12 mouse cellular contexts compared by ENCODE assay signal in genomic region chr15:101472952-101473528, GRCm38 (mm10). TPM values are rescaled to one million over a fixed set of nuclear protein-coding genes. Genes with fewer than 3 reads are reported as not detected.
DNase-seq lines count a peak whose midpoint lies in the region; ATAC-seq and TF ChIP-seq lines count a peak whose summit lies in the region.
"Had no signal": no experiment of that assay in that cellular context is flagged by ENCODE, and none has a peak within 500 bp of the region (broad histone marks: within the 10 kb centered on the region; RNA-seq: fewer than 3 reads in every experiment).

Krt86 (plus strand) TSS chr15:101473478.

- TF ChIP-seq POLR2A in MEL (IDR thresholded peaks at IDR 0.05; ENCODE audit: control insufficient read depth in 1 of 2, insufficient read depth in 1 of 2, low read depth in 1 of 2, low read length in 2 of 2, poor library complexity in 1 of 2), result no peak

- H3K4me1 ChIP-seq in liver, embryonic 12.5 days, result no peaks in the 10 kb centered on the region
- no peaks in the 10 kb centered on the region for H3K4me1 ChIP-seq in MEL (ENCODE audit: control insufficient read depth in 1 of 2, insufficient read depth in 2 of 2, low read length in 2 of 2)
- no peaks in the 10 kb centered on the region for H3K4me1 ChIP-seq in liver, embryonic 11.5 days (replicated peaks; ENCODE audit: control insufficient read depth, insufficient read depth, low read length)
- no peaks in the 10 kb centered on the region for H3K4me1 ChIP-seq in hindbrain, embryonic 13.5 days (replicated peaks)
- H3K4me1 ChIP-seq: stomach, embryonic 15.5 days had no signal

- TF ChIP-seq CTCF in MEL (IDR thresholded peaks at IDR 0.05 in 2 of 3, conservative IDR thresholded peaks at IDR 0.05 in 1 of 3; ENCODE audit: control insufficient read depth in 1 of 3, insufficient read depth in 1 of 3, low read depth in 2 of 3, low read length in 3 of 3, poor library complexity in 1 of 3, severe bottlenecking in 1 of 3), result no peak
- no peak for TF ChIP-seq CTCF in layer of hippocampus, adult 2 months (conservative IDR thresholded peaks at IDR 0.05)

- no peak within 1 kb of the TSS for H3K9ac ChIP-seq in liver, embryonic 12.5 days
- H3K9ac ChIP-seq in MEL (ENCODE audit: control insufficient read depth, low read depth, low read length, poor library complexity, severe bottlenecking), result no peak within 1 kb of the TSS
- H3K9ac ChIP-seq in liver, embryonic 11.5 days (ENCODE audit: low read depth, low read length), result no peak within 1 kb of the TSS
- H3K9ac ChIP-seq in hindbrain, embryonic 13.5 days, result no peak within 1 kb of the TSS
- H3K9ac ChIP-seq: stomach, embryonic 15.5 days had no signal

- DNase-seq in liver (peak; percentile 24), MEL (ENCODE audit: low read depth, low spot score) (peak; percentile 55)
- peak; percentile 18 to 22 for DNase-seq in adrenal gland, postnatal 4 days (ENCODE audit: low spot score in 2 of 2)
- DNase-seq in liver, embryonic 11.5 days (ENCODE audit: low spot score), result peak; percentile 48
- no peak for DNase-seq in layer of hippocampus, adult 2 months (ENCODE audit: low spot score in 2 of 2)
- DNase-seq in frontal cortex, postnatal 14 days (ENCODE audit: low spot score in 2 of 2), result no peak
- DNase-seq: layer of hippocampus, adult 9-11 months had no signal

- no peak for ATAC-seq in liver, embryonic 12.5 days
- no peak for ATAC-seq in liver, embryonic 11.5 days (replicated peaks; ENCODE audit: low FRiP score)
- no peak for ATAC-seq in hindbrain, embryonic 13.5 days (ENCODE audit: low FRiP score)
- ATAC-seq: midbrain, embryonic 16.5 days had no signal

- 0 out of 2 replicates have a peak, but pooled peaks cover 6% of the 10 kb centered on the region for H3K27me3 ChIP-seq in liver, embryonic 12.5 days (replicated peaks)
- no peaks in the 10 kb centered on the region for H3K27me3 ChIP-seq in MEL (ENCODE audit: control insufficient read depth in 1 of 2, insufficient read depth in 2 of 2, low read length in 2 of 2)
- H3K27me3 ChIP-seq in liver, embryonic 11.5 days (replicated peaks; ENCODE audit: control insufficient read depth, insufficient read depth, low read length), result 0 out of 2 replicates have a peak, but pooled peaks cover 4% of the 10 kb centered on the region
- 0 out of 2 replicates have a peak, but pooled peaks cover 7% of the 10 kb centered on the region for H3K27me3 ChIP-seq in hindbrain, embryonic 13.5 days
- H3K27me3 ChIP-seq: stomach, embryonic 15.5 days had no signal

- H3K4me2 ChIP-seq in liver, embryonic 12.5 days, result no peak within 1 kb of the TSS
- no peak within 1 kb of the TSS for H3K4me2 ChIP-seq in liver, embryonic 11.5 days
- no peak within 1 kb of the TSS for H3K4me2 ChIP-seq in hindbrain, embryonic 13.5 days
- H3K4me2 ChIP-seq: stomach, embryonic 15.5 days had no signal

- H3K4me3 ChIP-seq in liver, embryonic 12.5 days, result no peak within 1 kb of the TSS
- no peak within 1 kb of the TSS for H3K4me3 ChIP-seq in MEL (ENCODE audit: control insufficient read depth in 1 of 2, insufficient read depth in 1 of 2, low read depth in 2 of 2, low read length in 2 of 2)
- no peak within 1 kb of the TSS for H3K4me3 ChIP-seq in liver, embryonic 11.5 days (ENCODE audit: low read depth, low read length)
- H3K4me3 ChIP-seq in layer of hippocampus, adult 2 months, result no peak within 1 kb of the TSS
- no peak within 1 kb of the TSS for H3K4me3 ChIP-seq in hindbrain, embryonic 13.5 days
- H3K4me3 ChIP-seq: stomach, embryonic 15.5 days had no signal

- TF ChIP-seq RAD21 in MEL (IDR thresholded peaks at IDR 0.05; ENCODE audit: low read depth, low read length), result no peak

- no peaks in the 10 kb centered on the region for H3K79me2 ChIP-seq in MEL (ENCODE audit: control insufficient read depth, insufficient read depth, low read length, poor library complexity)

- WGBS in liver, embryonic 12.5 days (ENCODE audit: insufficient replicate concordance), result 20% methylated on average over 10 of the region's 10 CpGs
- WGBS in liver, embryonic 11.5 days, result 23% methylated on average over 10 of the region's 10 CpGs
- WGBS in hindbrain, embryonic 13.5 days, result 42% methylated on average over 10 of the region's 10 CpGs

- no peak for TF ChIP-seq EP300 in MEL (IDR thresholded peaks at IDR 0.05; ENCODE audit: low read depth in 1 of 2, low read length in 2 of 2)

- no peak within 1 kb of the TSS for H3K27ac ChIP-seq in liver, embryonic 12.5 days
- H3K27ac ChIP-seq in MEL (ENCODE audit: control insufficient read depth, low read depth, low read length), result no peak within 1 kb of the TSS
- no peak within 1 kb of the TSS for H3K27ac ChIP-seq in liver, embryonic 11.5 days (ENCODE audit: low read depth, low read length)
- no peak within 1 kb of the TSS for H3K27ac ChIP-seq in layer of hippocampus, adult 2 months
- H3K27ac ChIP-seq in hindbrain, embryonic 13.5 days, result no peak within 1 kb of the TSS
- H3K27ac ChIP-seq: stomach, embryonic 15.5 days had no signal

- H3K36me3 ChIP-seq in liver, embryonic 12.5 days, result no peaks in the 10 kb centered on the region
- no peaks in the 10 kb centered on the region for H3K36me3 ChIP-seq in MEL (ENCODE audit: control insufficient read depth in 1 of 2, insufficient read depth in 2 of 2, low read length in 2 of 2)
- no peaks in the 10 kb centered on the region for H3K36me3 ChIP-seq in liver, embryonic 11.5 days (ENCODE audit: control insufficient read depth, insufficient read depth, low read length)
- no peaks in the 10 kb centered on the region for H3K36me3 ChIP-seq in hindbrain, embryonic 13.5 days
- H3K36me3 ChIP-seq: stomach, embryonic 15.5 days had no signal

- H3K9me3 ChIP-seq in liver, embryonic 12.5 days (replicated peaks), result no peaks in the 10 kb centered on the region
- H3K9me3 ChIP-seq in MEL (replicated peaks; ENCODE audit: insufficient read depth, low read length), result no peaks in the 10 kb centered on the region
- no peaks in the 10 kb centered on the region for H3K9me3 ChIP-seq in liver, embryonic 11.5 days (ENCODE audit: control insufficient read depth, low read length)
- H3K9me3 ChIP-seq in hindbrain, embryonic 13.5 days, result no peaks in the 10 kb centered on the region
- H3K9me3 ChIP-seq: stomach, embryonic 15.5 days had no signal

TF ChIP-seq in MEL, 35 proteins besides CTCF, POLR2A, EP300 and RAD21:
- TF ChIP-seq ZNF384 (IDR thresholded peaks at IDR 0.05; ENCODE audit: low read depth, low read length), result peak; percentile 65
- no peak for TF ChIP-seq TBP (IDR thresholded peaks at IDR 0.05; ENCODE audit: low read depth, low read length)
TF ChIP-seq in MEL: peak in this region for 1.

RNA-seq across cellular contexts. Expression of gene Krt86, which starts in this region (rescaled TPM):
- polyA plus RNA-seq in liver, embryonic 12.5 days (2016; fragmentation: Nextera tagmentation; extraction: Ambion mirVana), result not detected in 2 replicates
- total RNA-seq in MEL (2012; rRNA removed), result not detected in 2 replicates
- polyA plus RNA-seq in MEL (2012; ENCODE audit: insufficient read depth in 1 of 2, insufficient read length in 2 of 2, low read depth in 1 of 2, low replicate concordance in 2 of 2, missing spikeins in 1 of 2), result not detected
- not detected for total RNA-seq in adrenal gland, postnatal 4 days (2021)
- not detected in 2 replicates for polyA plus RNA-seq in liver, embryonic 11.5 days (2014; fragmentation: Nextera tagmentation; extraction: Ambion mirVana)
- not detected for total RNA-seq in layer of hippocampus, adult 2 months (2021)
- not detected in 2 replicates for polyA plus RNA-seq in hindbrain, embryonic 13.5 days (2015; fragmentation: Nextera tagmentation; extraction: Ambion mirVana)
- total RNA-seq: adrenal gland, adult 18-20 months had no signal
- polyA plus RNA-seq: stomach, embryonic 15.5 days had no signal

Comparison
In these comparisons a context has a peak if more than half of its experiments do, and no peak if none do; other contexts are left out.
1. Peak in DNase-seq in MEL; RNA of the gene not detected or under 1 TPM.
2. Peak in DNase-seq in adrenal gland, postnatal 4 days; RNA of the gene not detected or under 1 TPM.
3. Peak in DNase-seq in liver, embryonic 11.5 days; RNA of the gene not detected or under 1 TPM.